Mouse (Mus musculus) left cerebral cortex, adult 9 months (tissue): ENCODE results near the gene Pink1.

Experiments
- DNase-seq, 2 experiments: peaks; one replicate each; pipeline ENCODE4 v3.0.0; 2022; ENCODE audit warnings: low spot score in 2 of 2

Pink1 gene

GRCm38 (mm10) chr4:138313021-138313420 lies 13.1 kb downstream of the Pink1 start:
- no peak for DNase-seq

GRCm38 (mm10) chr4:138312105-138312504 lies 14.0 kb downstream of the Pink1 start:
- no peak for DNase-seq

- peak in 1 of 2 experiments; percentile 55 for DNase-seq
These were observed 14.5 kb downstream of the Pink1 start for GRCm38 (mm10) chr4:138311595-138311994.

- DNase-seq = no peak
These were observed 15.7 kb downstream of the Pink1 start for GRCm38 (mm10) chr4:138310311-138310910.

DNA sequence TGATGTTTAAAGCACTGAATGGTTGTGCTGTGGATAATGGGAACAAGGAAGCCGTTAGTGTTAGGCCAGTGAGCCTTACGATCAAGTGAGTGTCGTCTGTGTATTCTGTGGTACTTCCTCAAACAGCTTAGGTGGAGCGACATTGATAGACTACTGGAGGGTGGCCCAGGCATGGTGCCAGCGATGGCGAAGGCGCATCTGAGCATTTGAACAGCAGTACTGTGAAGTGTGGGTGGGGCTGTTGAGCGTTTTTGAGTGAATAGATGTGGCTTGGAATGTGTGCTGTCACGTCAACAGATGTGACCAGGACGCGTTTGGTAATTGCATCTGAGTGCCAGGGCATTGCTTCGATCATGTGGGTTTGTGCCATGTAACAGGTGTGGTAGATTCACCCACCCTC lies 18.4 kb downstream of the Pink1 start:
- no peak for DNase-seq

GRCm38 (mm10) chr4:138307025-138307424 lies 19.1 kb downstream of the Pink1 start:
- DNase-seq = no peak

DNA sequence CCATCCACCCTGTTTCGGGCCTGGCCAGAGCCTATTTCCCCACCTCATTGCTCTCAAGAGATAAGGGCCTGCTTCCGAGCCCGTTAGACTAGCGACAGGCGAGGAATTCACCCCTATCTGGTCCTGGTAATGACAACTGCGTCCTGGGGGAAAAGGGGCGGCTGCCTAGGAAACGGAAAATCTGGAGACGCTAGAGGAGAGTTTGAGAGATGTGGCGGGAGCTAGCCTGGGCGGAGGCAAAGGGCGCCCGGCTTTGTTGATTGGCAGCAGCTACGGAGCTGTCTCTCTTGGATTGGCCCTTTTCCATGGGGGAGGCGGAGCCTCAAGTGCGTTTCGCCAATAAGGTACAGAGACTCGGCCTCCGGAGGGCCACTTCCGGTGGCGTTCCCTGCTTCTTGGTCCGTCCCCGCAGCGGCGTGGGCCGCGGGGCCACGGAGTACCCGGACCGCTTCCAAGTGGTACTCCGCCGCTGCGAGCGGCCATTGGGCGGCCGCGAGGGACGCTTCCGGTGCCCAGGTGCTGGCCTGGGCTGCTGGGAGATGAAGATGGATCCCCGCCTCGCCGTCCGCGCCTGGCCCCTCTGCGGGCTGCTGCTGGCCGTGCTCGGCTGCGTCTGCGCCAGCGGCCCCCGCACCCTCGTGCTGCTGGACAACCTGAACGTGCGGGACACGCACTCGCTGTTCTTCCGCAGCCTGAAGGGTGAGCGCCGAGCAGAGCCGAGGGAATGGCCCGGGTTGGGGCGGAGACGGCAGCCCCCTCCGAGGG lies 21.6 kb downstream of the Pink1 start, which contains the start of gene Ddost:
Gene Ddost (plus strand): TSS at position 391 of the 765 bp plus-strand sequence.
- peak; percentile 96 to 99 for DNase-seq

GRCm38 (mm10) chr4:138303742-138304141 lies 22.4 kb downstream of the Pink1 start:
- DNase-seq = no peak

DNA sequence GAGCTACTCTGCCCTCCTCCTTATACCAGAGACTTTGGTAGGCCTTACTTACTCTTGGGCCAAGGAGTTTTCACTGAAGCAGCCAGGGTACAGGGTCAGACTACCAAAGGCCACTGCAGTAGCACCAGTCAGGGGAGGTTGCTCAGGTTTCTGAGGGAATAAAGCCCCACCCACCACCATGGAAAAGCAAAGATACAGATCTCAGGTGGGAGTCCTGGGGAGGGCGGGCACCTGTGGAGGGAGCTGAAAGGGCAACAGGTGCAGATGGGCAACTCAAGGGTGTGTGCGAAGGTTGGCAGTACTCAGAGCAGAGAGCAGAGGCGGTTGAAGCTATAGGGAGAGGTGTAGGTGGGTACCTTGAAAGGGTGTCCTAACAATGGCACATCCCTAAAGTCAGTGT lies 23.1 kb downstream of the Pink1 start:
- DNase-seq = no peak

- DNase-seq = no peak
These were observed 24.8 kb downstream of the Pink1 start for GRCm38 (mm10) chr4:138301271-138301780.

DNA sequence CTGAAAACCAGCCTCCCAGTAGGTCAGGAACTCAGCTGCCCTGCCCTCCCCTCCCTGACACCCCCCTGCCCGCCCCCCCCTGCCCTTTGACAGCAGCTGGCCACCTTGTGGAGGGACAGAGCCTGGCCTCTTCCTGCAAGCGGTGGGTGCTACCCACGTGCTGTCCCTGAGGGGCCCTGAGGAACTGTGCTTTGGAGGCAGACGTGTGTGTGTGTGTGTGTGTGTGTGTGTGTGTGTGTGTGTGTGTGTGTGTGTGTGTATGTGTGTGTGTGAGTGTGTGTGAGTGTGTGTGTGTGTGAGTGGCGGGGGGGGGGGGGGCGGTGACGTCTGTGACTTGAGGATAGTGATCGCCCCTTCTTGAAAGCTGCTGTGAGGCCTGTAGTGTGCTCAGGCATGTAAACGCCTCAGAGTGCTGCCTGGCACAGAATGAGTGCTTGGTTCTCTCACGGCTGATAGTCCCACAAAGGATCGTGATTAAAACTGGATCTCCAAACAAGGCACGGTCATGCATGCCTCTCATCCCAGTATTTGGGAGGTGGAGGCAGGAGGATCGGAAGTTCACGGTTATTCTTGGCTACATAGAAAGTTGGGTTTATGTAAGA lies 32.1 kb downstream of the Pink1 start:
- no peak for DNase-seq

GRCm38 (mm10) chr4:138293261-138293948 lies 32.7 kb downstream of the Pink1 start:
- peak in 1 of 2 experiments; percentile 44 for DNase-seq

- DNase-seq = no peak
These were observed 34.1 kb downstream of the Pink1 start for GRCm38 (mm10) chr4:138292028-138292427.

DNA sequence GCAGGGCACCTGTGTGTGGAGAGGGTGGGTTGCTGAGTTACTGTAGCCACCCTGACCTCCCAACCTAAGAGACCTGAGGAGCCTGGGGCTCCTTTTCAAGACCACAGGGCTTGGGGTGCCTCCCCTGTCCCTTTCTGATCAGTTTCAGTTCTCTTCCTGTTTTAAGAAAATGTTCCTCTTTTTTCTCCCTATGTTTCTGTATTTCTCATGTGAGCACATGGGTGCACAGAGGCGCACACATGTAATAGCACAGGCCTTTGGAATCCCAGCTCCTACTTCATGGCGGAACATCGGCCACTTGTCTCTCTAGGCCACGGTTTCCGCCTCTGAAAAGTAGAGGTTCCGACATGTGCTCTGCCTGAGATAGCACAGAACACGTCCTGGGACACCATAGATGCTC lies 37.4 kb downstream of the Pink1 start:
- no peak for DNase-seq

GRCm38 (mm10) chr4:138286411-138286810 lies 39.7 kb downstream of the Pink1 start:
- no peak for DNase-seq

DNA sequence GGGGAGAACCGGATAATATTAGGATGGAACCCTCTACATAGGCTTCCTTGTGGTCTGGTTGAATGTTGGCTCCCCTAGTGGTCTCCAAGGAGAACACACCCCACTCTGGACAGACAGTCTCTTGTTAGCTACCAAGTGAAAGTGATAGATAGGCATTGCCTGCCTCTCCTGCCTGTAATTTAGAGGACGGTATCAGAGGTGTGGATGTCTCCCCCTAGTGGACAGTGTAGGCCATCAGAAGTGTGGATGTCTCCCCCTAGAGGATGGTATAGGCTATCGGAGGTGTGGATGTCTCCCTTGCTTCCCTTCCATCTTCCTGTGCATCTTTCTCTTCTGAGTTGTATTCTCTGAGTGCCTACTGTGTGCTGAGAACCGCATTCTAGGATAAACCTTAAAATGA lies 43.3 kb downstream of the Pink1 start:
- peak; percentile 45 to 83 for DNase-seq

GRCm38 (mm10) chr4:138278346-138278745 lies 47.8 kb downstream of the Pink1 start:
- DNase-seq = peak in 1 of 2 experiments; percentile 46

DNA sequence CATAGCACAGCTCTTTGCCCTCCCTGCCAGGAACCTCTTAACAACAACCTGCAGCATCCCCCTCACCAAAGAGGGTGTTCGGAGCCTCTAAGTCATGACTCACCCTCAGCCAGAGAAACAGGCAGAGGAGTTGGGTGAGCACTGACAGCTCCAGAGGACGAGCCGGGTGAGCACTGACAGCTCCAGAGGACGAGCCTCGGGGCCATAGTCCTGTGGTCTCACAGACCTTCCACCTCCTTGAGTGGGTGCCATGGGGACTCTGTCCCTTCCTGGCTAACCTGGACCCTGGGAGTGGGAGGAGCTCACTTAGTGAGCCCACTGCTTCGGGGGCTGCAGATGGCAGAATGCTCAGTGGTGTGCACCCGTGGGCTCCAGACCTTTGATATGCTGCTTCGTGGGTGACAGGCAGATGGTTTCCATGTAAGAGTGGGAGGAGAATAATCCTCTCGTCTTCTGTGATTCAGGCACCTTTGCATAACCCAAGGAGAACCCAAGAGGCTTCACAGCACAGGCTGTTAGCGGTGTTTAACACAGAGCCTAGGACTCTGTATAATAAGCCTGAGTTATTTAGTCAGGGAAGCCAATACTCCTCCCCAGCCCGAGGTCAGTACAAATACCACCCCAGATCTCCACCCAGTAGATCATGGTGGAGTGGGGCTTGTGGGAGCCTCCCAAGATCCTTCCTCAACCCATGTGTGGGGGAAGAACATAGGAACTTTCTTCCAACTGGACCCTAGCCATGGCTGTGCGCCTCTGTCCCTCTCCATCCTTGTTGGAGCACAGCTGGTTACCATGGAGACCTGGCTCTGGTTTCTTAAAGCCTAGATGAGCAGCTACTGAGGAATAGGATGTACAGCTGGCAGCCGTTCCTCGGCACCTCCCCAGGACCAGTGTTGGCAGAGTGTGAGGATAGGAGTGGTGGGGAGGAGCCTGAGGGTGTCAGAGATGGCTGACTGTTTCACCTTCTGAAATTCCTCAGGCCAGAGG lies 53.8 kb downstream of the Pink1 start:
- peak; percentile 73 to 76 for DNase-seq

DNA sequence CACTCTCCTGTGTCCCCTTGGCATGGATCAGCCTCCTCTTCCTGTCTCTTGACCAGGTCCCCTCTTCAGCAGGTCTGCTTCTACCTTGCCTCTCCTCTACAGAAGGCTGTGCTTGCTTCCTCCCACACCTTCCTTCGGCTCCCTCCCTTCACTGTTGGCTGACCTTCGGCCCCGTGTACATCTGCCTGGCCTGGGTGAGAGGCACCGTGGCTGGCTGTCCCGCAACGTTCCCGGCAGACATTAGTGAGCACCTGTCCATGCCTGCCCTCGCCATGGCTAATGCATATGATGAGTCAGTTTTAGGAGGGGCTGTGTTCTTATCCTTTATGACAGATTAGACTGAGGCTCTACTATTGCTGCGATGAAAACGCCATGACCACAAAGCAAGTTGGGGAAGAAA lies 58.2 kb downstream of the Pink1 start:
- no peak for DNase-seq
